Mouse (Mus musculus) spleen, embryonic (tissue): ENCODE data around the gene Ubac1.

Experiments used
- CTCF ChIA-PET: fragments of 350-600 bp; sonication (Branson Sonifier 250); formaldehyde crosslinking; loops from one replicate; lab custom pipeline; 2022; lab: Charles Lee

Gene Ubac1

GRCm38 (mm10) chr2:26021561-26022257, at the start of gene Ubac1:
Gene Ubac1 (minus strand): TSS chr2:26021747.
- CTCF ChIA-PET, result no interaction called here

DNA sequence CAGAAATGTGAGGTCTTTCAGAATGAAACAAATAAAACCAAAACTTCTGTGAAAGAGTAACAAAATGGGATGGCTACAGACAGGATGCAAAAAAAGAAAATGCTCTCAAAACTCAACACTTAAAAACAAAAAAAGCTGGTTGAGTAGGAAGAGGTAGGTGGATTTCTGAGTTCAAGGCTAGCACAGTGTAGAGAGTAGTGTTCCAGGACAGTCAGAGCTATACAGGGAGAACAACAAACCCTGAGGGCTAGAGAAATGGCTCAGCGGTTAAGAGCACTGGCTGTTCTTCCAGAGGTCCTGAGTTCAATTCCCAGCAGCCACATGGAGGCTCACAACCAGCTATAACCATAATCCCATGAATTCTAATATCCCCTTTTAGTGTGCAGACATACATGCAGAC, 47.0 kb upstream of the Ubac1 start:
- CTCF ChIA-PET, result no interaction called here

- CTCF ChIA-PET, result no interaction called here
These were observed 46.6 kb upstream of the Ubac1 start for GRCm38 (mm10) chr2:26068175-26068574.

GRCm38 (mm10) chr2:26066527-26066926, 45.0 kb upstream of the Ubac1 start:
- CTCF ChIA-PET, result no interaction called here

GRCm38 (mm10) chr2:26062742-26063427, 41.3 kb upstream of the Ubac1 start:
- CTCF ChIA-PET, result interaction anchor here (0.6 kb wide), 1 partner anchor 9 kb away, joined by 3 read pairs; no protein-coding TSS in a partner anchor

DNA sequence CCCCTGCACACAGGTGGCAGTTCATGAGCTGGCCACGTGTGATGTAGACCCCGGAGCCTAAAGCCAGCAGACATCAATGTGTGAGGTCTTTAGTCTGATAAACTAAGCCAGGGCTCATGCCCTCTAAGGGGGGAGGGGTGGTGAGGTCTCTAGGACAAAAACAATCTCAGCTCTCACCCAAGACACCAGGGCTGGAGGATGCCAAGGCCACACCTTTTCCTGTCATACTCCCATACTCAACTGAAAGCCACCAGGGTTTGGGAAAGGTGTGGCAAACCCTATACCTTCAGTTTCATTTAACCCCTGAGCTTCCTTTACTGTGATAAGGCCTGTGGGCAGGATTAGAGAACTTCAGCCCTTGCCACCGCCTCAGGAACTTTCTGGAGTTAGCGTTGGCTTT, 40.7 kb upstream of the Ubac1 start:
- CTCF ChIA-PET, result no interaction called here

DNA sequence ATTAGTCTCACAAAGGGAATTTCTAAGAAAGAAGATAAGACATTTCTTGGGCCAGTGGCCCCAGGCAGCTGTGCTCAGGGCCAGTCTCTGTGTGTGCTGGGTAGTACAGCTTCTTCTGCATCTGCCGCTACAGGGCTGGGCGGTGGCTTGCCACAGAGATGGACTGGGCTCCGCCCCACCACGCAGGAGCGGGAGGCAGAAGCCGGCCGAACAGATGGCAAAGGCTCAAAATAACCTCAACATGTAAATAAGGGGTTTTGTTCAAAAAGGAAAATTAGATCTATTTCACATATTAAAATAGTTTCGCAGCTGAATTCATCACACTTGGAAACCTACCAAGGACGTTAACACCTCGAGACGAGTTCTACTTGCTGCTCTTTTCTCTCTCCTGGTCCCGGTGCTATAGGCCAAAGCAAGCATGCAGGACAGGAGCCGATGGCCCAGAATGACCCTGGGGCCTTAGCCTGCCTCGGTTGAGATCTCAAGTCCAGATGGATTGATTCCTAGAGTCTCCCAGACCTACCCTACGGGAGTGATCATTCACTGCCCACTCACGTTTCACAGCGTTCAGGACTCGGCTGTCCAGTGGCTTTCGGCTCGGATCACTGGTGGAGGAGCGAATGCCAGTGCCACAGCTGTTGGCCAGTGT, 39.6 kb upstream of the Ubac1 start:
- CTCF ChIA-PET, result no interaction called here

DNA sequence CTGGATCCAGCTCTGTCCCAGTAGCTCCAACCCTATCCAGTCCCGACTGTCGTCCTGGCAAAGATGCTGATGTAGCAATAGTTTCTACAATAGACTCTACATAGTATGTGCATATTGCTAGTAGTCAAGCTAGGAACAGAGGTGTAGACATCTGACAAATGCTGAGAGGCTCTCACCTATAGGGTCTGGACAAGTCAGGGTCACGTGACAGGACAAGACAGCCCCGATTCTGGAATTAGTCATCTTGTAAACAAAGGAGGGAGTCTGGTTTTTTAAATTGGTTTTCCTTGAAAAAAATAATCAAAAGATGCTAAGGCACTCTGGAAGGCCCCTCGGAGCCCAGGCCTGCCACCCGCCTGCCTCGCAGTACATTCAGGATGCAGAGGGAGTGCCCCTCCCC, 35.5 kb upstream of the Ubac1 start:
- CTCF ChIA-PET, result no interaction called here

GRCm38 (mm10) chr2:26056226-26056625, 34.7 kb upstream of the Ubac1 start:
- CTCF ChIA-PET, result no interaction called here

DNA sequence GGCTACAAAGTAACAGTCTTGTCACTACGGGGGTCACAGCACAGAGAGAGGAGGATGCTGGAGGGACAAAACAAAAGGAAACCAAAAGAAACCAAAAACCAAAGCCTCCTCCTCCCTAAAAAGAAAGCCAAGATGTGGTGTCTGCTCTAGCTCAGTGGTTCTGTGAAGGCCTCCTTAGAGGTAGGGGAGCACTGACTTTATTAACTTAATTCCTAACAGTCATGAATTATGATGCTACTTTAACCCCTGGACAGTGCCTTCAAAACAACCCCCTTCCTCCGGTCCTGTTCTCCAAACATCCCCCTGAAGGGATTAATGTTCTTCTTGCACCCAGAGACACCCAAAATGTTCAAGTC, 34.2 kb upstream of the Ubac1 start:
- CTCF ChIA-PET, result no interaction called here

DNA sequence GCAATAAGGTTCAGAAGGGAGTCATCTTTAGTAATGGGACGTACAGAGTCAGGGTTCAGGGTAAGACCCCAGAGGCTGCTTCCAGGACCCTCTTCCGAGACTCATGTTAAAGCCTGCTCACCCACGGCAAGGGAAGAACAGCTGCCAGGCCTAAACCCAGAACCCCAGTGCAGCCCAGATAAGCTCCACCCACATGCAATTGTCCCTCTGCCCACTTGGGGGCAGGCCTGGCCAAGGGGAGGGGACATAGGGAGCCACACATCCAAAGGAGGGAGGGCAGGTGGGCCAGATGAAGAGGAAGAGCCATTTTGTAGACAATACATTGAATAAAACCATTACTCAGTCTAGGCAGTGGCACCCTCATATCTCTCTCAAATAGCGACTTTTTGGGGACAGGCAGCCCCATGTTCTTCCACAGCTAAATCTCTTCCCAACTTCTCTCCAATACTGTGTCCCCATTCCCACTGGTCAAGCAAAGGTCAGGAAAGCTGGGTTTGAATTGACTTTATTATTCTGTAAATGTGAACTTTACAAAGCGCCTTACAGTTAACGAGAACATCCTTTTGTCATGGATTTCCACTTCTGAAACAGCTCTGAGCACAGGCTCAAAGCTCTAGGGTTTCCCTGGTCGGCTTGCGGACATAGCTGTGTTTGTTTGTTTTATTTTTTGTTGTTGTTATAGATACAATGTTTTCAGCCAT, 33.6 kb upstream of the Ubac1 start:
- CTCF ChIA-PET, result no interaction called here

DNA sequence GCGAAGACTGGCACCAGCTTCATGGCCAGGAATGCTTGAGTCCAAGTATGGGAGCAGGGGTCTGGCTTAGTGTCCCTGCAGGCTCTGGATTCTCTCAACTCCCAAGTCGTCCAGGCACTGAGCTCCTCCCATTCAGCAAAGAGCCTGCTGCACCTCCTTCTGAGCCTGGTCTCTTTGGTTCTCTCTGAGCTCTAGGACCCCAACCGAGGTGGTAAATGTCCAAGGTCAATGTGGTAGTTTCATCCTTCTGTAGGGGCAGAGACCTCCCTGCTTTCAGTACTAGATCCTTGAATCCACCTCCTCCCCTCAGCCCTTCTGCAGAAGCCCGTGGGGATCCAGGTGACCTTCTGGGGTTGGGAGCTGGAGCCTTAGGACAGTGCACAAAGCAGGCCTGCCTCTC, 31.3 kb upstream of the Ubac1 start:
- CTCF ChIA-PET, result no interaction called here

DNA sequence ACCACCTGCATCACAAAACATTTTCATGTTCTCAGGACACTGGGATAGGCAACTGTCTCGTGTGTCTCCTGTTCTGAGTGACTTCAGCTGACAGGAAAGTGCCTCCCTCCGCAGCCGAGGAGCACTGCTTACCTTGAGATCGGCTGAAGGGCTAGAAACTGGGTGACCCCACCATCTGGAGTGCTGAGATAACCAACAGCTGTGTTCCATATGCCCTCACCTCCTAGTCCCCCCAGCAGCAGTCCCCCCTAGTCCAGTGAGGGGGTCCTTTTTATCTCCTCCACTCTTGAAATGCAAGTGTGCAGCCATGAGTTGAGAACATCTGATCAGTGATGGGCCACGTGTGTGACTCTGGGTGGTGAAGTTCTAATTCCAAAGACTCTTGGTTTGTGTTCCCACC, 27.3 kb upstream of the Ubac1 start:
- CTCF ChIA-PET, result interaction anchor here (0.6 kb wide), 1 partner anchor 19 kb away, joined by 13 read pairs; no protein-coding TSS in a partner anchor

DNA sequence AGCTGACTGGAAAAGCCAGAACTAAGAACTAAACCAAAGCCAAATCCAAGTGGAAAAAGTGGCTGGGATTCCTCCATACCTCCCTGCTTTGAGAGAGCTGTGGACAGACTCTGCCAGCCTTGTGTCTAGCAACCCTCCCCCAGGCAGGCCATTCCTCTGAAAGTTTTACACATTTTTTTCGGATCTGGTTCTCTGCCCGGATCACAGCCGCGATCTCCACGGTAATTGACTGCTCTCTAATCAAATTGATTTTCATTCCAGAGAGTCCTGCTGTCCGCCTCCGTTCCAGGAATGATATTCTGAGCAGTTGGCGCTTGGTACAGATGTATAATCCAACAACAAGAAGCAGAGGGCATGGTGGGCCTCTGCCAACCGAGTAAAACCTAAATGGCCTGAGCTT, 22.7 kb upstream of the Ubac1 start:
- CTCF ChIA-PET, result no interaction called here

DNA sequence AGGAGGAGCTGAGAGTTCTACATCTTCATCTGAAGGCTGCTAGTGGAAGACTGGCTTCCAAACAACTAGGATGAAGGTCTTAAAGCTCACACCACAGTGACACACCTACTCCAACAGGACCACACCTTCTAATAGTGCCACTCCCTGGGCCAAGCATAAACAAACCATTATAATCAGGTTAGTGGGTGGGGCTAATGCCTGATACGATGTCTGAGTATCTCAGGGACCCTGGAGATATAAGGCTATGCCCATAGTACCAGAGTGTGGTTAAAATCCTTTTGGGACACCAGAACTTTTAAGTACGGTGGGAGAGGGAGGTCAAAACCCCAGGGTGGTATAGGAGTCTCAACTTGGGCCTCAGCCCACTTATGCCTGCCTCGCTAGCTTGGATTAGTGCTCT, 21.1 kb upstream of the Ubac1 start:
- CTCF ChIA-PET, result no interaction called here

DNA sequence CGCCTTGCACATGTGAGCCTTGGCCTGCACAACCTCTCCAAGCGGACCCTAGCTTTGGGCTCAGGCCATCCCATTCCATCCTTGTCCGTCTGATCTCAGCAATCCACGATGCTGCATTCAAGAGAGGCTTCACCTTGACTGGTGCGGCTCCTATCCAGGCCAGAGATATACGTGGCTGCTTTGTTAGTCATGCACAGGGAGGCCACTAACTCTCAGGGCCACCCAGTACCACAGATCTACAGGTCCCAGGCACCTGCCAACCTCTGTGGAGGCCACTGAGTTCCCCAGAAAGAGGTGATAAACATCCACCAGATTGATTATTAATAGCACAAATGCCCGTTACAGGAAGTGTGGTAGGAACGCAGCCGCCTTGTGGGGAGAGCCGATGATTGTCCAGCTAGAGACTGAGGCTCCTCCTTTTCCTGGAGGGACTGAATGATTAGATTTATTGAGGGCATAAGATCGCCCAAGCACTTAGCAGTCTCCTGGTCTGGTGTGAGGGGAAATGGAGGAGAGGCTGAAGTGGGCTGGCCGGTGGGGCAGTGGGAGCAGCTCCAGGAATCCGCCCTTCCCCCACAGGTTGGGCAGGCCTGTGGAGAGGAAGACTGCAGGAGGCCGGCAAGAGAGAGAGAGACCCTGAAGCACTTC, 19.7 kb upstream of the Ubac1 start:
- CTCF ChIA-PET, result no interaction called here

- CTCF ChIA-PET, result no interaction called here
These were observed 18.4 kb upstream of the Ubac1 start for GRCm38 (mm10) chr2:26039951-26040350.

DNA sequence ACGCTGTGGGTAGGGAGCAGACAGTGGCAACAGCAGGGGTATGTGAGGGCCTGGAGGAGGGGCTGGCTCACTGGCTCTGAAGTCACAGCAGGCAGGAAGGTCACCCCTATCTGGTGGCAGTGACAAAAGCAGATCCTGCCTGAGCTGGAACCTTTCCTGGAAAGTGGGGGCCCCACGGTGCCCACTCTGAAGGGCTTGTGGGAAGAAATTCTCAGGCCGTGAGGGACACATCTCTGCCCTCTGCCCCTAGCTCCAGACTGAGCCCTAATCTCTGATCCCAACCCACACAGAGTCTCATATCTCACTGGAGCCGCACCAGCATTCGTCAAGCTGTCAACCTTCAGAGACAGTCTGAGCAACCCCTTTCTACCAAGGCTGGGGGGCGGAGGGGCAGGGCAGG, 15.8 kb upstream of the Ubac1 start:
- CTCF ChIA-PET, result no interaction called here

DNA sequence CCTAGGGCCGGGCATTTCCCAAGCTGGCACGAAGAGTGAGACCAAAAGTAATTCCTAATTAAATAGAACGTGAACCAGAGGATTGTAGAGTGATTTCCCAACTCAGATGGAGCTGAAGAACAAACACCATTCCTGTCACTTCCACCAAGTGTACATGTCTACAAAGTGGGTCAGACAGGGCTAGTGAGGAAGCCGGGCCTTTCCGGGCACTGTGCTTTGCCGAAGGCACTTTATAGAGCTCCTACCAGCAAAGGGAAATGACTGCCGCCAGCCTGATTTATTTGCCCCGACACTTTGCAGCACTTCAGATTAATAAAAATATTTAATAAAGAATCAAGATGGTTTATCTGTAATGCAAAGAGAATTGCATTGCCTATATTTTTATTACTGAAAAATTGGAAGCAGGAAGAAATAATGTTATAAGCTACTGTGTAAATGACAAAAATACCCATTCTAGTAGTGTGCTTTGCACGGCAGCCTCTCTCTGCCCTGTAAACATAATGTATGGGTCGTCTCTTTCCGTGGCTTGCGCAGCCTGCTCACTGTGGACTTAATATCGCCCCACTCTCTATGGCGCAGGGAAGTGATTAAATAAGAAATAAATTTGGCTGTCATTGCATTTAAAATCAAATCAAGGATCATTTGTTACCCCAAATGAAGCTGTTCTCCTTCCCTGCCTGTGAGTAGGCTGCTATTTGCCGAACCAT, 12.9 kb upstream of the Ubac1 start:
- CTCF ChIA-PET, result no interaction called here

GRCm38 (mm10) chr2:26030288-26030687, 8.7 kb upstream of the Ubac1 start:
- CTCF ChIA-PET, result no interaction called here
